Mouse (Mus musculus) fat pad, adult 2 months (tissue): ENCODE results near the gene Hfm1.

Experiments
- DNase-seq: peaks from one replicate; pipeline ENCODE4 v3.0.0-alpha.2; 2011; ENCODE audit warnings: low read depth, low spot score; ENCODE audit errors: extremely low read depth

The Hfm1 gene

GRCm38 (mm10) chr5:106925488-106926368 lies at the start of gene Hfm1:
TSS of gene Hfm1 (minus strand) at chr5:106926321.
- DNase-seq, result no peak

DNA sequence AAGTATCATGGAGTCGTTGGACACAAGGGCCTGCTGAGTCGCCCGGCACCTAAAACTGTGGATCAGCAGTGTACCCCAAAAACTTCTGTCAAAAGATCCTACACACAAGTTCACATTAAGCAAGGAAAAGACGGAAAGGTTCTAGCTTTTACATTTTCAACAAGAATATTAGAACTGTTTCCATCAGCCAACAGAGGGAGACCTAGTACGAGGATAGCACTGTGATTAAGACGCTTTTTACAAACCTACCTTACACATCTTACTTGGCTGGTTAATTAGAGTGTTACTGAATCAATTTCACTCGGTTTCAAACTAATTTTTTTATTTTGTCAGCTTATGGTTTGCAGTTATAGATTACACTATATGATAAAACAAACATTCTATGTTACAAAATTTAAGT lies 47.8 kb upstream of the Hfm1 start:
- DNase-seq, result no peak

DNA sequence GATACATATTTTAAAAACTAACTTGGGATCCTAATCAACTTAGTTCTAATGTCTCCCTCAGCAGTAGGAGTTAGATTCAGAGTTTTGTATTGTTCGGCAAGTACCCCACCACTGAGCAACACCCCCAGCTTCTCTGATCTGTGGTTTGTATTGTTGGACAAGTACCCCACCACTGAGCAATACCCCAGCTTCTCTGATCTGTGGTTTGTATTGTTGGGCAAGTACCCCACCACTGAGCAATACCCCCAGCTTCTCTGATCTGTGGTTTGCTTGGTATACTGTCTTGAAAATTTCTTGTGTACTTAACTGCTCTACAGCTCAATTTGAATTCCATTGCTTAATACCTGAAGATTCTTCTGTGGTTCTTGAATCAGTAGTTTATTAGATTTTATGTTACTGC lies 41.5 kb upstream of the Hfm1 start:
- no peak for DNase-seq

- DNase-seq, result no peak
These were observed 40.3 kb upstream of the Hfm1 start for GRCm38 (mm10) chr5:106966443-106966842.

- DNase-seq, result no peak
These were observed 38.4 kb upstream of the Hfm1 start for GRCm38 (mm10) chr5:106964513-106965014.

- no peak for DNase-seq
These were observed 37.7 kb upstream of the Hfm1 start, which contains the start of gene Cdc7 for GRCm38 (mm10) chr5:106963584-106964512. TSS of gene Cdc7 (plus strand) at chr5:106964322.

- DNase-seq, result no peak
These were observed 34.3 kb upstream of the Hfm1 start for GRCm38 (mm10) chr5:106960451-106960850.

DNA sequence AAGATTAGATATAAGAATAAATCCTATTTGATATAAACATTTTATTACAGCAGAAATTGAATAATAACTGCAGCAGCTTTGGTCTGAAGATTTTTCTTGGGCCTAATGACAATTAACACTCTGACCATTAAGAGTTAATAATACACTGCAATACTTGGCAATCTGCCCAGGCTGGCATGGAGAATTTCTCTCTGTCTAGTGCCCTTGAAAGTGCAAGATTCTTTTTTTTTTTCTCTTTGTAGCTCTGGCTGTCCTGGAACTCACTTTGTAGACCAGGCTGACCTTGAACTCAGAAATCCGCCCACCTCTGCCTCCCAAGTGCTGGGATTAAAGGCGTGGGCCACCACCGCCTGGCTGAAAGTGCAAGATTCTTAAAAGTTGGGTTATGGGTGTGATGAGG lies 32.9 kb upstream of the Hfm1 start:
- no peak for DNase-seq

GRCm38 (mm10) chr5:106956467-106956866 lies 30.3 kb upstream of the Hfm1 start:
- DNase-seq, result no peak

GRCm38 (mm10) chr5:106948683-106949082 lies 22.6 kb upstream of the Hfm1 start:
- DNase-seq, result no peak

DNA sequence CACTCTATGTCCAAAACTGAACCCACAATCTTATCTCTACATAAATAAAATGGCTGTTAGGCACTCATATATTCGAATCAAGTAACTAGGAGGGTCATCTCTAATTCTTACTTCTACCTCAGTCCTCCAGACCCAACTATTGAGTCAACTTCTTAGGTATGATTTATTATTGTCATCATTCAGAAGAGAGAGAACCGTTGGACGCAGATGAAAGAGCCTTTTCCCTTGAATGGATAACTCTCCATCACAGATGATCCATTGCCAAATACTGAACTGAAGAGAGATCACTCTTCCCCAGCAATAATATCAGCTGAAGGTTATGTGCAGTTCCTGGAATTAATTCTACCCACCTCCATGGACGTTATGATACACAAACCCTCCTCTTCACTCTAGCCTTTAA lies 20.2 kb upstream of the Hfm1 start:
- no peak for DNase-seq

DNA sequence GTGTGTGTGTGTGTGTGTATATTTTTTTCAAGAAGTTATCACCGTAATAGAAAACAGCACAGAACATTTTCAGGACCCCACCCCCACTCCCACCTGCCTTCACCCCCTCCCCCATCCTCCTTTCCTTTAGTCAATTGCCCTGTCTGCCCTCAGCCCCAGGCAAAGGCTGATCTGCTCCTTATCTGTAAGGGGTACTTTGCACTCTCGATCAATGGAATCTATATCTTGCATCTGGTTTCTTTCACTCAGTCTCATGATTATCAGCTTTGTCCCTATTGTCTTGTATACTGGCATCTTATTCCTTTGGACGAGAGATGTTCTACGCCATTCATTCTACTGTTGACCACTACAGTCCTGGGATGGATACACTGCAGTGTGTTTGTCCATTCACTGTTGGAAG lies 1.9 kb upstream of the Hfm1 start:
- DNase-seq, result no peak

DNA sequence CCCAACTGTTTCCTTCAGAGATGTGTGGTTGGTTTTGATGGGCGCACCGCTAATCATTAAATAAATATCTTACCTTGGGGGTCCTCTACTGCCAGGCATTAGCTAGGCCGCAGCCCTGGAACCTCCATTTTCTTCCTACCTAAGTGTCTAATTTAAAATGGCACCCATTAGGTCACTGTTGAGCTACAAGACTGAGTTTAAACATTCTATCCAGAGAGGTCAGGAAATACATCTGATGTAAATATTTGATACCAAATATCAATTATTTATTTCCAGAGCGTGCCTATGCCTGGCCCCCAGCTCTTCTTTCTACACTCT lies 207 bp upstream of the Hfm1 start:
- DNase-seq, result no peak

GRCm38 (mm10) chr5:106919315-106919714 lies 6.8 kb downstream of the Hfm1 start:
- no peak for DNase-seq

- no peak for DNase-seq
These were observed 29.2 kb downstream of the Hfm1 start for GRCm38 (mm10) chr5:106896879-106897278.

- no peak for DNase-seq
These were observed 34.3 kb downstream of the Hfm1 start for GRCm38 (mm10) chr5:106891773-106892172.

- DNase-seq, result no peak
These were observed 38.6 kb downstream of the Hfm1 start for GRCm38 (mm10) chr5:106887303-106888071.

DNA sequence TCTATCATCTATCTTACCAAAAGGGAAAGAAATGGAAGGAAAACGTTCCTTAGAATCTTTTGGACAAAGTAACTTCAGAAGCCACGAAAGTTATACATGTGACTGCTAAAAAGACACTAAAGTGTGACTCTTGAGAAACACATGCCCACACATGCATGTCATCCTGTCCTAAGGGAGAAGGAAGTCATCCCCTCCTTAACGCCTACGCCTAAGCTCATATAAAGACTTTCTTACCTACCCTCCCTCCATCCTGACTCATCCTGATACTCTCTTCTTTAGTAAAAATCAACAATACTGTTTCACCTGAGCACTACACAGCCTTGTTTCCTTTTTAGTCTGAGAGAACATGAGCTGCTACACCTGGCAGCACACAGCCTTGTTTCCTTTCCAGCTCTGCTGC lies 40.6 kb downstream of the Hfm1 start:
- DNase-seq, result no peak

- no peak for DNase-seq
These were observed 49.7 kb downstream of the Hfm1 start for GRCm38 (mm10) chr5:106876438-106876837.

DNA sequence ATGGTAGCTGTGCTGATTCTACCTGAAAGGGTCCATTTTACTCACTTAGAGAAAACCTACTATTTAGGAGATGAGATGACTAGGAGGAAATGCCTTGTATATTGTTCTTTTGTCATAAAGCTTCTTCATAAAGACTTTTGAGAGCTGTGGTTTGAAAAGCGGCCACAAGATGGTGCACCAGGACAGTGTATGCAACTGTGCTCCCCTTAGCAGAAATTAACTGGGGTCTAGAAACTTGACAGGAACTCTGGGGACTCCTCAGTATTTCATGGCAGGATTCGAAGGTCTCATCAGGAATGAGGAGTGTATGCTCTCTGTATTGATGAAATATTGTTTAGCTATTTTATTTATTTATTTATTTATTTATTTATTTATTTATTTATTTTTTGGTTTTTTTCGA lies 65.7 kb downstream of the Hfm1 start:
- no peak for DNase-seq

DNA sequence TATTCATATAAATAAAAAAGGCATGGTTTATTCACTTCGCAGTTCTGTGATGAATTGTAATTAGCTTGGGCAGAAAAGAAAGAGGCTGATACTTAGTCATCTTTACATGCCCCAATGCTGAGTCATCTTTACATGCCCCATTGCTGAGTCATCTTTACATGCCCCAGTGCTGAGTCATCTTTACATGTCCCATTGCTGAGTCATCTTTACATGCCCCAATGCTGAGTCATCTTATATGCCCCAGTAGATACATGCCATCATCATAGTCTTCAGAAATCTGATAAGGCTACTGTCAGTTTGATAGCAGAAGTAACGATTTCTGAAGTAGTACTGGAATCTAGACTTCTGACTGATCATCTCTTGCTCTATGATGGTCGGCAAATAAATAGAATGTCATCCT lies 72.8 kb downstream of the Hfm1 start:
- DNase-seq, result no peak
